Mouse (Mus musculus) forebrain, embryonic 13.5 days (tissue): ENCODE measurements at regions not wholly inside any gene's neighbourhood (a gene's known extent, or its start where the extent isn't known, plus 50 kb on each side); places are given as distances from the start of the nearest gene placed in this dataset.

ENCODE experiments used
- ATAC-seq: fragments of 200-750 bp; cut with Nextera tagmentation; 2 replicates; pipeline ENCODE4 v1.8.0; 2017
- H3K27ac ChIP-seq: fragments of 300-500 bp; sonication (generic); 2 replicates; pipeline ENCODE4 v1.5.1; 2015; ENCODE audit warnings: inconsistent platforms, mild to moderate bottlenecking, moderate library complexity
- H3K27me3 ChIP-seq: fragments of 300-500 bp; sonication (generic); 2 replicates; pipeline ENCODE4 v1.6.1; 2015; ENCODE audit warnings: mild to moderate bottlenecking, inconsistent platforms
- H3K36me3 ChIP-seq: fragments of 300-500 bp; sonication (generic); 2 replicates; pipeline ENCODE4 v1.6.1; 2015; ENCODE audit warnings: mild to moderate bottlenecking, inconsistent platforms; ENCODE audit not compliant: poor library complexity, severe bottlenecking
- H3K4me1 ChIP-seq: fragments of 300-500 bp; sonication (generic); 2 replicates; pipeline ENCODE4 v1.6.1; 2015; ENCODE audit warnings: inconsistent platforms
- H3K4me2 ChIP-seq: fragments of 300-500 bp; sonication (generic); 2 replicates; pipeline ENCODE4 v1.6.1; 2015; ENCODE audit warnings: inconsistent platforms, mild to moderate bottlenecking, moderate library complexity
- H3K4me3 ChIP-seq: fragments of 300-500 bp; sonication (generic); 2 replicates; pipeline ENCODE4 v1.5.1; 2015; ENCODE audit warnings: mild to moderate bottlenecking, inconsistent platforms
- H3K9ac ChIP-seq: fragments of 300-500 bp; sonication (generic); 2 replicates; pipeline ENCODE4 v1.6.1; 2015; ENCODE audit warnings: mild to moderate bottlenecking, inconsistent platforms
- H3K9me3 ChIP-seq: fragments of 300-500 bp; sonication (generic); replicated peaks from 2 replicates; pipeline ENCODE4 v1.6.1; 2016; ENCODE audit warnings: inconsistent platforms
- WGBS: fragments of 180-500 bp; shearing (Covaris S2); methylation state at CpG from one replicate; pipeline ENCODE4 v1.1.7; 2015; 5-methylcytosine and 5-hydroxymethylcytosine counted together

DNA sequence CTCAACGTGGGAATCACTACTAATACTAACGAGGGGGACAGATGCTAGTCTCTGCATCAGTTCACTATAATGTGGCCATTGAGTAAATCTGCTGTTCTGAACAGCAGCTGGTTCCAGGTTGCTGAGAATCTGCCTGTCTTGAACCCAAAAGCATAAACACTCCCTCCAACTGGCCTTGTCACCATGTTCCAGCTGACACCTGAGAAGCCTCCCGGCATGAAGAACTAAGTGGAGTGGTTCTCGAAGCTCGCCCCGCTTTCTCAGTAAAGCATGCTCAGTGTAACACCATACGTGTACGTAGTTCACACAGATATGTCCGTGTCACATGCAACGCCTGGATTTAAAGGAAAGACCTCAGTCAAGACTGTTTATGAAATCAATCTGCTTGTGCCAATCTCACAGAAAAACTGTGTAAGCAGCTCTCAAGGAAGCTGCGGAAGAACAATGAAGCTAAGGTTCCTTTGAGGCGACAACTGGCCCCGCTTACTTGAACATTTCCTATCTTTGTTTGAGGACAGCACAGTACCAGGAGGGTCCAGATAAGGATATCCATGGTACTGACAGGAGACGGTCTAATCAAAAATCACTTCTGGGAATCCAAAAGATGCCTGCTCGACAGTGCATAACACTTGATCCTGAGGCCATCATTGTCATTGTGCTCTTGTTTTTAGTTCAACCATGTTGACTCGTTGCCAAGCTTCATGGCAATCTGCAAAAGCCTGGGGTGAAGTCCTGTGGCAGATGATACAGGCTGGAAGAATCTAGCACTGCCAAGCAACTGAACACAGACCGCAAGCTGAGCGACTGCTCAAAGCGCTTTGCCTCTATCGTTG, 82.8 kb upstream of the Myo10 start:
- ATAC-seq, result no peak
- Histone ChIP-seq H3K36me3 (no peaks in the 10 kb centered on the region), H3K4me1 (no peaks in the 10 kb centered on the region), H3K4me3 (no peak overlapping the region), H3K9ac (no peak overlapping the region), H3K9me3 (no peaks in the 10 kb centered on the region), H3K4me2 (no peak overlapping the region), H3K27me3 (peaks cover 6% of the 10 kb centered on the region; the same call in 1 of the 2 replicates), H3K27ac (no peak overlapping the region)
- 83% methylated on average over 20 of the region's 20 CpGs for WGBS

DNA sequence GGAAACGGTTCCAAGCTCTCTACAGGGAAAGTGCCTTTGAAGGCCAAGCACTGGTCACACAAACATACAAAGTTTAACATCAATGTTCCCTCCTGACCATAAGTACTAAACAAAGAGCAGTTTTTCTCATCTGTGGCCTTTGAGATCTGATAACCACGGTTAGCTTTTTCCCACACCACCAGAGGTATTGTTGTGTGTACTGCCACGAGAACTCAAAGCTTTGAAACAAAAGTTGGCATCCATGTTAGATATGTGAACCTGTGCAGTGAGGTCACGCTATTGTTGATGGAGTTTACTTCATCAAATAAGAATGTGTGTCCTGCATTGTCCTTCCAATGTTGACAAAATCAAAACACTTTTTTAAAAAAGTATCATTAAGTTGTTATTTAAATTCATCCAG, 79.9 kb upstream of the Myo10 start:
- Histone ChIP-seq H3K4me3 (no peak overlapping the region), H3K36me3 (no peaks in the 10 kb centered on the region), H3K9me3 (no peaks in the 10 kb centered on the region), H3K9ac (no peak overlapping the region), H3K4me2 (no peak overlapping the region), H3K27me3 (peaks cover 6% of the 10 kb centered on the region; the same call in 1 of the 2 replicates), H3K27ac (no peak overlapping the region), H3K4me1 (no peaks in the 10 kb centered on the region)
- 72% methylated on average over 4 of the region's 4 CpGs for WGBS
- no peak for ATAC-seq

DNA sequence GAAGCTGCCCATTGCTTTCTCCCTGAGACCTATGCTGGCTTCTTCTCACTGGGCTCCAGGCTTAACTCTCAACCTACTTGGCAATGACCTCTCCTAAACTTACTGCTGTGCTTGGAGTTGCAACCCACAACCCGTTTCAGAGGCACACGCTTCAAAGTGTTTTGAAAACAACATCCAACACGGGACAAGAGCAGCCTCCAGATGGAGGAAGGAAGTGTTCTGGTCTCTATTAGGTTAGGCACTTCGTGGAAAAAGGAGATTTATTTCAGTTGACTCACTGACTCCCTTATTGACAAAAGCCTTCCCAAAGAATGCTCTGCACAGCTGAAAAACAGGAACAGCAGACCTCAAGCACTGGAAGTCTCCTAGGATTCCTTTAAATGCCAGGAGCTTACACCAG, 76.1 kb upstream of the Myo10 start:
- Histone ChIP-seq H3K9me3 (no peaks in the 10 kb centered on the region), H3K4me1 (no peaks in the 10 kb centered on the region), H3K36me3 (no peaks in the 10 kb centered on the region), H3K4me2 (no peak overlapping the region), H3K27me3 (no peaks in the 10 kb centered on the region), H3K9ac (no peak overlapping the region), H3K4me3 (no peak overlapping the region), H3K27ac (no peak overlapping the region)
- ATAC-seq, result no peak
- WGBS, result 73% methylated on average over 4 of the region's 4 CpGs

DNA sequence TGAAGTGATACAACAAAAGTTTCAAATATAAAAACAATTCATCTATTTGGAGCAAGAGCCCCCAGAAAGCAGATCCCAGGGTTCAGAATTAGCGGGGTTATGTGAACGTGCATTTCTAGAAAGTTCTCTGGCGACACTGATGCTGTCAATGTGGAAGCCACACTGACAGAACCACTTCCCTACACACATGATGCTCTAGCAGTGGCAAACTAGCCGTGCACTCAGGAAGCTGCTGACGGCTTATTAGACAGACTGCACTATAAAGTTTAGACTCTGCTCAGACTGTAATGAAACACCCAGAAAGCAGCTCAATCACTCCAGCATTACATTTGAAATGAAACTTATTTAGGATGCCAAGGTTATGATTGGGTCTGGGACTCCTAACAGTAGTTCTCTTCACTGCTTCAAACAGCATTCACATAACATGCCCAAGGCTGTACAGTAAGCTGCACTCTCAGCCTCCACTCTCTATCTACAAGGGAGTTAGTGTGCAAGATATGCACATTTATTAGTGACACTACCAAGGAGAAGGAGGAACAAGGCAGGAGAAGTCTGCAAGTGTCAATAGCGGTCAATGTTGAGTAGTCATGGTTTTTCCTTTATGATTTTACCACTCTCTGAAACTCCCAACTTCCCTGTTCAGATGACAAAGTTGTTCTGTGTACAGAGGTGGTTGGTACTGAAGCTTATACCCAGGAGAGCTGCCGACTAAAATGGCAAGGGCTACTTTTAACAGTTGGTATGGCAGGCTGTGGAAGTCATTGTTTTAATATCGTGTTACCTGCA, 71.9 kb upstream of the Myo10 start:
- no peak for ATAC-seq
- Histone ChIP-seq H3K27me3 (no peaks in the 10 kb centered on the region), H3K36me3 (no peaks in the 10 kb centered on the region), H3K9me3 (no peaks in the 10 kb centered on the region), H3K4me1 (no peaks in the 10 kb centered on the region), H3K4me3 (no peak overlapping the region), H3K27ac (no peak overlapping the region), H3K9ac (no peak overlapping the region), H3K4me2 (no peak overlapping the region)
- 87% methylated on average over 8 of the region's 8 CpGs for WGBS

DNA sequence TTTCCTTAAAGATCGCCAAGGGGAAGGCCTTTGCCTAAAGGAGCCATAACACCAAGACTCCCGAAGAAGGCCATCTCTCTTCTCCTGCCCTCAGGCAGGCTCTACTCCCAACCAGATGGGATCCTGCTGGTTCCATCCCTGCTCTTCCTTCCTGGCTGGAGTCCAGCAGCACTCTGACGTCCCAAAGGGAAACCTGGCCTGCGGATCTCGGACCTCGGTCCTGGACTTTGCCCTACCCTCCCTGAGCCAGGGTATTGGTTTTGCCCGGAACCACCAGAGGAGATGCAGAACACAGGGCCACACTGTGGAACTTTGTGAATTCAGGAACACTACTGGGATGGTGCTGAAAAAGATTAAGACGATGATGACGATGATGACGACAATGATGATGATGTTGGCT, 67.4 kb upstream of the Myo10 start:
- Histone ChIP-seq H3K4me1 (no peaks in the 10 kb centered on the region), H3K27me3 (no peaks in the 10 kb centered on the region), H3K4me3 (no peak overlapping the region), H3K9ac (no peak overlapping the region), H3K36me3 (no peaks in the 10 kb centered on the region), H3K9me3 (no peaks in the 10 kb centered on the region), H3K4me2 (no peak overlapping the region), H3K27ac (no peak overlapping the region)
- WGBS, result 92% methylated on average over 10 of the region's 10 CpGs
- ATAC-seq, result no peak

DNA sequence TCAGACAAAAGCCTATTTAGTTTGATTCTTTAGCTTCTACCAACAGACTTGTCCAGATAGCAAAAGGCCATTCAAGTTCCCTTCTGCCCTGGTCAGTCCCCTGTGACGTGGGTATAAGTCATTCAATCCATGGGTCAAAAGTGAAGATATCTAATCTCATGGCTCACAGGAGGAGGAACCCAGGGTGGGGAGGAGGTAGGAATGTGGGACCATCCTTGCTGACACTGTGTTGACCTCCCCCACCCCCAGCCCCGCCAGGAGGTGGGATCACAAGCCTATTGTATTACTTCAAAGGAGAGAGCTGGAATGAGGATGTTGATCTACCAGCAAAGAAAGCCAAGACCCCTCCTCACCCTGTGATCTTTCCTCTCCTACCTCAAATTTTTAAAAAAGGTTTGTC, 66.5 kb upstream of the Myo10 start:
- no peaks in the 10 kb centered on the region for H3K4me1 ChIP-seq
- H3K27me3 ChIP-seq, result no peaks in the 10 kb centered on the region
- H3K4me3 ChIP-seq, result no peak overlapping the region
- no peak overlapping the region for H3K9ac ChIP-seq
- no peak overlapping the region for H3K27ac ChIP-seq
- WGBS, result 25% methylated on average over 2 of the region's 2 CpGs
- ATAC-seq, result no peak
- H3K4me2 ChIP-seq, result no peak overlapping the region
- no peaks in the 10 kb centered on the region for H3K9me3 ChIP-seq
- H3K36me3 ChIP-seq, result no peaks in the 10 kb centered on the region

DNA sequence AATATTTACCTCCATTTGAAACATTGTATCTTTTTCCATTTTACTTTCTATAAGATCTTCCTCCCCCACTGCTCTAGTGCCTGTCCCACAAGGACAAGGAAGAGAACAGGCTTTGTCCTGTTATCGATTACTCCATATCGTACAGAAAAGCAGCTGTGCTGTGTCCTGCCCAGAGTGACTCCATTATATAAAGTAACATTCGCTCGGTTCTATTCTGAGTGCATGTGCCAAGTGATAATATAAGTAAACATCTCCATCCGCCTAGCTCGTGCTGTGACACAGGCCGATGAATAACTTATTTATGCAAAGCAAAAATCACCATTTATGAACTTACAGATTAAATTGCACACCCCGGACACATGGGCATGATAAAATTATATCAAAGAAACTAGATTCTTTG, 64.8 kb upstream of the Myo10 start:
- Histone ChIP-seq H3K9me3 (no peaks in the 10 kb centered on the region), H3K36me3 (no peaks in the 10 kb centered on the region), H3K4me2 (no peak overlapping the region), H3K27me3 (no peaks in the 10 kb centered on the region), H3K4me3 (no peak overlapping the region), H3K9ac (no peak overlapping the region), H3K27ac (no peak overlapping the region), H3K4me1 (no peaks in the 10 kb centered on the region)
- no peak for ATAC-seq
- 91% methylated on average over 8 of the region's 8 CpGs for WGBS

DNA sequence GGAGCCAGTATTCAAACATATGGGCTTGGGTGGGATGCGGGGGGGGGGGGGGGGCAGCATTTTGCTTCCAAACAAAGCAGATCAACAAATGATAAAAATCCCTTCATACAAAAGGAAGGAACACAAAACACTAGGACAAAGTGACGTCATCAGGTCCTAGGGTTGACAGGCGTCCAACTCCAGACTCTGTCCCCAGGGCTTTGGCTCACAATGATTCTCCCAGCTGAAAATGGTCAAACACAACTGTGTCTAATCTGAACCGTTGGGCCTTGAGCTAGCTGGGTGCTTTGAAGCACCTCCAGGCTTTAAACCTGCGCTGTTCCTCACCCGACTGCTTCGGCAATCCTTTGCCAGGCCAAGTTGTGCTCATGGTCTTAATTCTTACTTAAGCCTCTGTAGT, 64.1 kb upstream of the Myo10 start:
- Histone ChIP-seq H3K4me3 (no peak overlapping the region), H3K4me2 (no peak overlapping the region), H3K36me3 (no peaks in the 10 kb centered on the region), H3K9ac (no peak overlapping the region), H3K27me3 (no peaks in the 10 kb centered on the region), H3K27ac (no peak overlapping the region), H3K4me1 (no peaks in the 10 kb centered on the region), H3K9me3 (no peaks in the 10 kb centered on the region)
- WGBS, result 79% methylated on average over 7 of the region's 7 CpGs
- no peak for ATAC-seq

DNA sequence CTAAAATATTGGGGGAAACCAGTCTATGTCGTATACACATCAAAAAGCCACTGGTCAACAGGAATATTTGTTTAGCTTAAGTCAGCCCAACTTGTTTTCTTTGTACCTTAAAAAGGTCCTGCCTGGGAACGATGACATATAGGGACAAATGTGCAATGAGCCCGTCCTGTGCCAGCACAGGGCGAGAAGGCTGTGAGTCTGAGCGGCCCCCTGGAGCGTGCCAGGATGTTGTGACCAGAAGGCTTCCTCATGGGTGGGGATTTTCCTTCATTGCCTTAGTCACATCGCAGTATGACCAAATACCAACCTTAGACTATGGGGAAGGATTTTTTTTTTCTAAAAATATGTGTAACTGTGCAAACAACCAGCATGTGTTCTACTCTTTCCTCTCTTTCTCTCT, 58.7 kb upstream of the Myo10 start:
- no peak for ATAC-seq
- Histone ChIP-seq H3K36me3 (no peaks in the 10 kb centered on the region), H3K27me3 (no peaks in the 10 kb centered on the region), H3K4me1 (no peaks in the 10 kb centered on the region), H3K4me3 (no peak overlapping the region), H3K9me3 (no peaks in the 10 kb centered on the region), H3K4me2 (no peak overlapping the region), H3K27ac (no peak overlapping the region), H3K9ac (no peak overlapping the region)
- 86% methylated on average over 7 of the region's 7 CpGs for WGBS

DNA sequence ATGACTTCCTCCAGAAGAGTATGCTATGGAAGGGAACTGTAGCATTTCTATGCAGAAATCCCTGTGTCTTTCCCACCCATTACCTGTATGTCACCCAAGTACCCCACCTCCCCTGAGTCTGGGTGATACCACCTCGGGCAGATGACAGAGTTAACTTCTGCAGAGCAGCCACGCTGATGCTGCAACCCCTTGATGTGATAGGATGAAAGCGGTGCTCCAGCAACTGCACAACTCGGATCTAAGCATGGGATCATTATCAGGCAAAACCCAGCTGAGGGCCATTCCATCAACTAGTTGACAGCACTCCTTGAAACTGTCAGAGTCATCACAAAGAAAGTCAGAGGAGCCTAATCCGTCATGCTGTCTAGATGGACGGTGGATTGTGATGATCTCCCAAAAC, 49.8 kb upstream of the Myo10 start:
- H3K4me3 ChIP-seq, result no peak overlapping the region

More for the DNA sequence above, 49.8 kb upstream of the Myo10 start:
- no peaks in the 10 kb centered on the region for H3K9me3 ChIP-seq
- no peak overlapping the region for H3K9ac ChIP-seq
- H3K27ac ChIP-seq, result no peak overlapping the region
- no peaks in the 10 kb centered on the region for H3K4me1 ChIP-seq
- 71% methylated on average over 6 of the region's 6 CpGs for WGBS
- ATAC-seq, result no peak
- no peak overlapping the region for H3K4me2 ChIP-seq
- H3K36me3 ChIP-seq, result no peaks in the 10 kb centered on the region
- H3K27me3 ChIP-seq, result no peaks in the 10 kb centered on the region
